Mouse (Mus musculus): ENCODE measurements around the gene Myl6. TPM values are rescaled to one million over a fixed set of nuclear protein-coding genes. Genes with fewer than 3 reads are reported as not detected.
"Not testable (repeated sequence)": the region's sequence is repeated elsewhere in the genome, so short reads cannot be mapped to it uniquely, and the experiment has no call there.

Gene Myl6
- polyA plus RNA-seq, 1 experiment from 2014 or later, result 804 TPM

DNA sequence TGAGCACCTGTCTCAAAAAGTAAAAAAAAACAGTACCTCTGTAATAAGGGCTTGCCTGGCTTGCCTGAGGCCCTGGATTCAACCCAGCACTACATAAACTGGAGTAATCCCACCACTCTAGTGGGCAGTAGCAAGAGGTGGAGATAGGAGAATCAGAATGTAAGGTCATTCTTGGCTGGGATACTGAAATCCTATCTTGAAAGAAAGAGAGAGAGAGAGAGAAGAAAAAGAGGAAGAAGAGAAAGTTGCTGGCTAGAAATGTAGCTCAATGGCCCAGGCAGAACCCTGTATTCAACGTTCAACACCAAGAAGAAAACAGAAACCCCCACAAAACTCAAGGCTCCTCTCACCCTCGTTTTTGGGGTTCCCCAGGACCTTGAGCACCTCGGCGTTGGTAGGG, 2.0 kb upstream of the Myl6 start:
- peaks cover 20% of the 10 kb centered on the region; the same call in 1 of the 2 replicates for H3K4me1 ChIP-seq (ENCODE audit: control insufficient read depth, insufficient read depth, low read length)
- 76% methylated on average over 4 of the region's 4 CpGs for WGBS
- no peaks in the 10 kb centered on the region for H3K9me3 ChIP-seq (ENCODE audit: control insufficient read depth, low read length)
- peaks cover 4% of the 10 kb centered on the region for H3K36me3 ChIP-seq (ENCODE audit: control insufficient read depth, insufficient read depth, low read length)
- ATAC-seq (ENCODE audit: insufficient read depth, low FRiP score, low TSS enrichment) (no peak), DNase-seq (ENCODE audit: low spot score) (no peak)
- no peak overlapping the region for H3K27ac ChIP-seq (ENCODE audit: low read depth, low read length)
- H3K9ac ChIP-seq (ENCODE audit: low read length), result no peak overlapping the region
- no peak overlapping the region for H3K4me3 ChIP-seq (ENCODE audit: low read depth, low read length)
- no peaks in the 10 kb centered on the region for H3K27me3 ChIP-seq (ENCODE audit: control insufficient read depth, insufficient read depth, low read length)
- no peak overlapping the region for H3K4me2 ChIP-seq (ENCODE audit: low read depth)

DNA sequence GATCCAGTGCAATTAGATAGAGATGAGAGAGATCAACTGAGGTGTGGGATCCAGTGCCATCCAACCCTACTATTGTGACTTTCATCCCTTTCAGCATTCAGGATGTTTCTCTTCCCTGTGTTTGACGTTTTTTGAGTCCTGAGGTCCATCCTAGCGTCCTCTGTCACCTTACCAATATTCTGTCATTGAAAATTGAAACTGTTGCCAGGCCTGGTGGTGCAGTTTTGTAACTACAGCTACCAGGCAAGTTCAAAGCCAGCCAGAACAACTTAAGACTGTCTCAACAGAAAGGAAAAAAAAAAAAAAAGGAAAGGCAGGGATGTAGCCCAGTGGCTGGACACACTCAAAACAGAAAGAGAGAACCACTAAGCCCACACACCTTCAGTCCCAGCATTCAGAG, 1.3 kb upstream of the Myl6 start:
- no peak for ATAC-seq (ENCODE audit: insufficient read depth, low FRiP score, low TSS enrichment)
- no peak overlapping the region for H3K27ac ChIP-seq (ENCODE audit: low read depth, low read length)
- peaks cover 6% of the 10 kb centered on the region for H3K36me3 ChIP-seq (ENCODE audit: control insufficient read depth, insufficient read depth, low read length)
- DNase-seq (ENCODE audit: low spot score), result no peak
- 87% methylated on average over 2 of the region's 2 CpGs for WGBS
- no peaks in the 10 kb centered on the region for H3K9me3 ChIP-seq (ENCODE audit: control insufficient read depth, low read length)
- H3K4me3 ChIP-seq (ENCODE audit: low read depth, low read length), result peak overlapping the region; percentile 88; the same call in 1 of the 2 replicates
- no peaks in the 10 kb centered on the region for H3K27me3 ChIP-seq (ENCODE audit: control insufficient read depth, insufficient read depth, low read length)
- H3K4me1 ChIP-seq (ENCODE audit: control insufficient read depth, insufficient read depth, low read length), result peaks cover 20% of the 10 kb centered on the region; the same call in 1 of the 2 replicates
- no peak overlapping the region for H3K9ac ChIP-seq (ENCODE audit: low read length)
- H3K4me2 ChIP-seq (ENCODE audit: low read depth), result peak overlapping the region; percentile 83; the same call in 1 of the 2 replicates

DNA sequence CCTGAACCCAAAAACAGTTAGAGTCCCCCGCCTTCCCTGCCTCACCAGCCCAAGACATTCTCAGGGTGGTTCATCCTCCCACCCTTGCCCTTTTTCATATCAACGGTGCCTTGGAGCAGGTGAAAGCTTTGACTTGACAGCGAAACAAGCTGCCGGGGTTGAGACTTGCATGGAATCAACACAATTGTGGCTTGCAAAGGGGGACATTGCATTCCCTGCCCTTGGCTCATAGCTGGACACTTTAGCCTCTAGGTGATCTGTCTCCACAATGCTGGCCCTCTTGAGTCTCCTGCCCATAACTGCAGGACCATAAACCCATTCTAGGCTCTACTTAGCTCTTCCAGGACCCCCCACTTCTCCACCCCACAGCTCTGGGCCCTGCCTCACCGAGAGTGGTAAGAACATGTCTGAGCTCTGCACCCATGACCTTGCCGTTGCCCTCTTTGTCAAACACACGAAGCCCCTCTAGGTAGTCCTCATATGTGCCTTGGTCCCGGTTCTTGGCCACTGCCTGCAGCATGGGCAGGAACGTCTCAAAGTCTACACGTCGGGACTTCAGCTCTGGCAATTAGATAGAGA, 811 bp upstream of the Myl6 start:
- Histone ChIP-seq H3K9ac (ENCODE audit: low read length) (peak overlapping the region; percentile 71), H3K27ac (ENCODE audit: low read depth, low read length) (peak overlapping the region; percentile 9; the same call in 1 of the 2 replicates), H3K4me3 (ENCODE audit: low read depth, low read length) (peak overlapping the region; percentile 88), H3K36me3 (ENCODE audit: control insufficient read depth, insufficient read depth, low read length) (peaks cover 8% of the 10 kb centered on the region), H3K27me3 (ENCODE audit: control insufficient read depth, insufficient read depth, low read length) (no peaks in the 10 kb centered on the region), H3K4me1 (ENCODE audit: control insufficient read depth, insufficient read depth, low read length) (peaks cover 20% of the 10 kb centered on the region; the same call in 1 of the 2 replicates), H3K9me3 (ENCODE audit: control insufficient read depth, low read length) (no peaks in the 10 kb centered on the region), H3K4me2 (ENCODE audit: low read depth) (peak overlapping the region; percentile 83)
- ATAC-seq (ENCODE audit: insufficient read depth, low FRiP score, low TSS enrichment), result no peak
- WGBS, result 59% methylated on average over 11 of the region's 11 CpGs
- no peak for DNase-seq (ENCODE audit: low spot score)

DNA sequence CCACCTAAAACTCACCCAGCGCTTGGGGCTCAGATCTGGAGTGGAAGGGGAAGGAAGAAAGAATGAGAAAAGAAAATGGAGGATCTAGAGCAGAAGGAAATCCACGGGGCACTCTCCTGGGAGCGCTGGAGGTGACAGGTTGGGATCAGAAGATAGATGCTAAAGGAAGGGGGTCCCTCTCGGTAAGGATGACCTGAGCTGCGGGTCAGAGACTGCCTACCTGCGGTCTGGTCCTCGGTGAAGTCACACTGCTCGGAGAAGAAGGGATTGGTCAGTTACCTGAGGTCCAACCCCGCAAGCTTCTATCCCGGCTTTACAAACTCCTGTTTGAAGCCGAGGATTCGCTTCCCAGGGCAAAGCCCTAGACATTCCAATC, 638 bp downstream of the Myl6 start:
- peak; percentile 25 for ATAC-seq (ENCODE audit: insufficient read depth, low FRiP score, low TSS enrichment)
- H3K4me1 ChIP-seq (ENCODE audit: control insufficient read depth, insufficient read depth, low read length), result peaks cover 17% of the 10 kb centered on the region; the same call in 1 of the 2 replicates
- no peak for DNase-seq (ENCODE audit: low spot score)

DNA sequence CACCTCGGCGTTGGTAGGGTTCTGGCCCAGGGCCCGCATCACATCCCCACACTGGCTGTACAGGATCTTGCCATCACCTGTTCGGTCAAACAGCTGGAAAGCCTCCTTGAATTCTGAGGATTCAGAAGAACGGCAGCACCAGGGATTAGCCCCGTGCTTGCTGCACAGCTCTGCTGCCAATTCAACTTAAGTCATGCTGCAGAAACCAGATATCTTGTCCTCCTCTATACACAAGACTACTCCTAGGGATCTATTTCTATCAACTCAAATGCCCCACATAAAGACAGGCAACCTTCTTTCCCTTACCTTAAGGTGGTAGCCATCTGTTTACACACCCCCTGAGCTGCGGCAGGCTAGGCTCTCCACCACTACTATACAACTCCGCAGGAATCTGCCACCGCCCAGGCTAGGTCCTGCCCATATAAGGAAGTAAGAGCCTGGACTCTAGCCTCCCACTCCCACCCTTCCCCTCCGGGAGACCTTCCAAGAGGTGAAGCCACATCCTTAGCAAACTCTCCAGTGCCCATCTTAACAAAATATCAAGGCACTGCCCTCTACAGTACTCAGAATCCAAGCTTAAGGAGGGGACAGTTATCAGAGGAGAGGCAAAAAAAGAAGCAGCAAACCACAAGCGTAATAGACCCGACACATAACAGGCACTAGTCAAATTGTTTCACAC, 1.2 kb downstream of the Myl6 start:
- Histone ChIP-seq H3K27me3 (ENCODE audit: control insufficient read depth, insufficient read depth, low read length) (no peaks in the 10 kb centered on the region), H3K36me3 (ENCODE audit: control insufficient read depth, insufficient read depth, low read length) (peaks cover 16% of the 10 kb centered on the region), H3K4me3 (ENCODE audit: low read depth, low read length) (peak overlapping the region; percentile 88), H3K4me1 (ENCODE audit: control insufficient read depth, insufficient read depth, low read length) (peaks cover 14% of the 10 kb centered on the region; the same call in 1 of the 2 replicates), H3K4me2 (ENCODE audit: low read depth) (peak overlapping the region; percentile 83), H3K9me3 (ENCODE audit: control insufficient read depth, low read length) (no peaks in the 10 kb centered on the region), H3K9ac (ENCODE audit: low read length) (peak overlapping the region; percentile 71), H3K27ac (ENCODE audit: low read depth, low read length) (peak overlapping the region; percentile 82)
- ATAC-seq (ENCODE audit: insufficient read depth, low FRiP score, low TSS enrichment) (peak; percentile 32; the same call in 1 of the 2 replicates), DNase-seq (ENCODE audit: low spot score) (peak; percentile 59)
- 36% methylated on average over 12 of the region's 12 CpGs for WGBS

More for the DNA sequence above, 638 bp downstream of the Myl6 start:
- H3K9me3 ChIP-seq (ENCODE audit: control insufficient read depth, low read length), result no peaks in the 10 kb centered on the region
- H3K4me3 ChIP-seq (ENCODE audit: low read depth, low read length), result peak overlapping the region; percentile 88
- no peaks in the 10 kb centered on the region for H3K27me3 ChIP-seq (ENCODE audit: control insufficient read depth, insufficient read depth, low read length)
- H3K9ac ChIP-seq (ENCODE audit: low read length), result peak overlapping the region; percentile 71
- peaks cover 12% of the 10 kb centered on the region for H3K36me3 ChIP-seq (ENCODE audit: control insufficient read depth, insufficient read depth, low read length)
- peak overlapping the region; percentile 83 for H3K4me2 ChIP-seq (ENCODE audit: low read depth)
- under 1% methylated on average over 12 of the region's 12 CpGs for WGBS
- H3K27ac ChIP-seq (ENCODE audit: low read depth, low read length), result peak overlapping the region; percentile 82

DNA sequence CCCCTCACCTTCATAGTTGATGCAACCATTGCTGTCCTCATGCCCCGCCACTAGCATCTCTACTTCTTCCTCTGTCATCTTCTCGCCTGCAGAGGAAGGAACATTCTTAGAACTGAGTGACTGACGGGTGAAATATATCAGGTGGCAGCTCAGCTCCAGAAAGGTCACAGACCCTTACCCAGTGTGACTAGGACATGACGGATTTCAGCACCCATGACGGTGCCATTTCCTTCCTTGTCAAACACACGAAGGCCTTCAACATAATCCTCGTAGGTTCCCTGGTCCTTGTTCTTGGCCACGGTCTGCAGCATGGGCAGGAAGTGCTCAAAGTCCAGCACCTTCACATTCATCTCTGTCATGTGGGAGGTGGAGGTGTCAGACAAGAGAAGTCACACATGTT, 1.9 kb downstream of the Myl6 start:
- not testable (repeated sequence) for DNase-seq (ENCODE audit: low spot score); H3K27ac ChIP-seq (ENCODE audit: low read depth, low read length); ATAC-seq (ENCODE audit: insufficient read depth, low FRiP score, low TSS enrichment); H3K9ac ChIP-seq (ENCODE audit: low read length); H3K9me3 ChIP-seq (ENCODE audit: control insufficient read depth, low read length); H3K27me3 ChIP-seq (ENCODE audit: control insufficient read depth, insufficient read depth, low read length)
- Histone ChIP-seq H3K4me2 (ENCODE audit: low read depth) (peak overlapping the region; percentile 83), H3K4me1 (ENCODE audit: control insufficient read depth, insufficient read depth, low read length) (peaks cover 14% of the 10 kb centered on the region; the same call in 1 of the 2 replicates), H3K4me3 (ENCODE audit: low read depth, low read length) (peak overlapping the region; percentile 88), H3K36me3 (ENCODE audit: control insufficient read depth, insufficient read depth, low read length) (peaks cover 22% of the 10 kb centered on the region)
- 72% methylated on average over 6 of the region's 8 CpGs for WGBS

DNA sequence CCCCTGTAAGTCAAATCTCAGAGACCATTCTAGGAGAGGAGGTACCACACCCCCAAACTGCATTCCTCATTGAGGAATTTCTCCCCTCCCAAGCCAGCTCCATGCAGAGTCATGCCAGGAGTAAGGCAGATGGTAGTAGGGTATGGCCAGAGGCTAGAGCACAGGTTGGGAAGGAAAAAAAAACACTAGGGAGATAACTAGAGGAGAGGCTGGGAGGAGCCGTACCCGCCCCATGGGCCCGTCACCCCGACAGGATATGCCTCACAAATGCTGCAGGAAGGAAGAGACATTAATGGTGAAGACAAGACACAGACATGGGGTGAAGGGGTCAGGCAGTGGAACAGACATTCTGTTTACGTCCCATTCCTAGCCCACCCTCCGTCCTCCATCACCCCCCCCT, 2.5 kb downstream of the Myl6 start:
- H3K4me2 ChIP-seq (ENCODE audit: low read depth), result peak overlapping the region; percentile 83
- H3K4me3 ChIP-seq (ENCODE audit: low read depth, low read length), result peak overlapping the region; percentile 88
- 87% methylated on average over 6 of the region's 6 CpGs for WGBS
- peaks cover 24% of the 10 kb centered on the region for H3K36me3 ChIP-seq (ENCODE audit: control insufficient read depth, insufficient read depth, low read length)
- no peak for ATAC-seq (ENCODE audit: insufficient read depth, low FRiP score, low TSS enrichment)
- H3K4me1 ChIP-seq (ENCODE audit: control insufficient read depth, insufficient read depth, low read length), result peaks cover 14% of the 10 kb centered on the region; the same call in 1 of the 2 replicates
- H3K27ac ChIP-seq (ENCODE audit: low read depth, low read length), result no peak overlapping the region
- no peaks in the 10 kb centered on the region for H3K27me3 ChIP-seq (ENCODE audit: control insufficient read depth, insufficient read depth, low read length)
- no peak for DNase-seq (ENCODE audit: low spot score)
- H3K9me3 ChIP-seq (ENCODE audit: control insufficient read depth, low read length), result no peaks in the 10 kb centered on the region
- H3K9ac ChIP-seq (ENCODE audit: low read length), result peak overlapping the region; percentile 10; the same call in 1 of the 2 replicates

DNA sequence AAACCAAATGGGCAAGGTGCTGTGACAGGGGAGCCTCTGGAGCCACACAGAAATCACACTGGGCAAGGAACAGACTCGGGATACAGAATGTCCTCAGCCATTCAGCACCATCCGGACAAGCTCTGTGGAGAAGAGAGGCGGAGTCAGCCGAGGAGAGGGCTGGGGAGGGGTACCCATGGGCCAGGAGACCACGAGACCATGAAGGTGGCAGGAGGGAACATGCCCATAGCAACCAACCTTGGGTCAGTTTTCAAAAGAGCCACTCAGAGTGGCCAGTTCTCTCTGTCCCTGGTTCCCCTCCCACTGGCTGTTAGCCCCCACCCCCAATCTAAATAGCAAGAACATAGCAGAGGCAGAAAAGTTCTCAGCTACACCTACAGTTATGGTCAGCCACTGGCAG, 3.0 kb downstream of the Myl6 start:
- Histone ChIP-seq H3K27me3 (ENCODE audit: control insufficient read depth, insufficient read depth, low read length) (no peaks in the 10 kb centered on the region), H3K9ac (ENCODE audit: low read length) (no peak overlapping the region), H3K4me2 (ENCODE audit: low read depth) (no peak overlapping the region), H3K9me3 (ENCODE audit: control insufficient read depth, low read length) (no peaks in the 10 kb centered on the region), H3K27ac (ENCODE audit: low read depth, low read length) (no peak overlapping the region), H3K36me3 (ENCODE audit: control insufficient read depth, insufficient read depth, low read length) (peaks cover 26% of the 10 kb centered on the region), H3K4me1 (ENCODE audit: control insufficient read depth, insufficient read depth, low read length) (peaks cover 14% of the 10 kb centered on the region; the same call in 1 of the 2 replicates), H3K4me3 (ENCODE audit: low read depth, low read length) (no peak overlapping the region)
- 51% methylated on average over 5 of the region's 5 CpGs for WGBS
- DNase-seq (ENCODE audit: low spot score) (no peak), ATAC-seq (ENCODE audit: insufficient read depth, low FRiP score, low TSS enrichment) (no peak)
